Mouse (Mus musculus): Measurements from ENCODE around the gene Zfp362. TPM values are rescaled to one million over a fixed set of nuclear protein-coding genes. Genes with fewer than 3 reads are reported as not detected.

Gene Zfp362
- polyA plus RNA-seq, 1 experiment from 2014 or later, result 29.8 TPM

- H3K27ac ChIP-seq (ENCODE audit: low read depth, low read length), result peak overlapping the region; percentile 58
- no peaks in the 10 kb centered on the region for H3K9me3 ChIP-seq (ENCODE audit: control insufficient read depth, low read length)
- H3K4me1 ChIP-seq (ENCODE audit: control insufficient read depth, insufficient read depth, low read depth, low read length), result peaks cover 3% of the 10 kb centered on the region
- no peaks in the 10 kb centered on the region for H3K36me3 ChIP-seq (ENCODE audit: control insufficient read depth, insufficient read depth, low read length)
- no peak overlapping the region for H3K4me2 ChIP-seq (ENCODE audit: low read length)
- no peaks in the 10 kb centered on the region for H3K27me3 ChIP-seq (replicated peaks; ENCODE audit: control insufficient read depth, insufficient read depth, low read length)
- 39% methylated on average over 16 of the region's 16 CpGs for WGBS
- no peak overlapping the region for H3K9ac ChIP-seq (ENCODE audit: low read depth, low read length)
- no peak overlapping the region for H3K4me3 ChIP-seq (ENCODE audit: low read length)
- ATAC-seq, result peak; percentile 77
Measured at GRCm38 (mm10) chr4:128839811-128840738, 34.2 kb upstream of the Zfp362 start.

- 67% methylated on average over 5 of the region's 5 CpGs for WGBS
- Histone ChIP-seq H3K4me3 (ENCODE audit: low read length) (no peak overlapping the region), H3K4me1 (ENCODE audit: control insufficient read depth, insufficient read depth, low read depth, low read length) (peaks cover 2% of the 10 kb centered on the region), H3K4me2 (ENCODE audit: low read length) (no peak overlapping the region), H3K36me3 (ENCODE audit: control insufficient read depth, insufficient read depth, low read length) (no peaks in the 10 kb centered on the region), H3K9ac (ENCODE audit: low read depth, low read length) (no peak overlapping the region), H3K9me3 (ENCODE audit: control insufficient read depth, low read length) (no peaks in the 10 kb centered on the region), H3K27me3 (replicated peaks; ENCODE audit: control insufficient read depth, insufficient read depth, low read length) (no peaks in the 10 kb centered on the region), H3K27ac (ENCODE audit: low read depth, low read length) (no peak overlapping the region)
- ATAC-seq, result no peak
Measured at GRCm38 (mm10) chr4:128838202-128838601, 32.4 kb upstream of the Zfp362 start.

GRCm38 (mm10) chr4:128824131-128824530 lies 18.3 kb upstream of the Zfp362 start:
- WGBS, result 76% methylated on average over 3 of the region's 3 CpGs
- Histone ChIP-seq H3K4me3 (ENCODE audit: low read length) (no peak overlapping the region), H3K9ac (ENCODE audit: low read depth, low read length) (no peak overlapping the region), H3K36me3 (ENCODE audit: control insufficient read depth, insufficient read depth, low read length) (no peaks in the 10 kb centered on the region), H3K9me3 (ENCODE audit: control insufficient read depth, low read length) (no peaks in the 10 kb centered on the region), H3K27me3 (replicated peaks; ENCODE audit: control insufficient read depth, insufficient read depth, low read length) (no peaks in the 10 kb centered on the region), H3K4me2 (ENCODE audit: low read length) (no peak overlapping the region), H3K27ac (ENCODE audit: low read depth, low read length) (no peak overlapping the region), H3K4me1 (ENCODE audit: control insufficient read depth, insufficient read depth, low read depth, low read length) (no peaks in the 10 kb centered on the region)
- ATAC-seq, result no peak

GRCm38 (mm10) chr4:128820568-128820967 lies 14.7 kb upstream of the Zfp362 start:
- Histone ChIP-seq H3K9me3 (ENCODE audit: control insufficient read depth, low read length) (no peaks in the 10 kb centered on the region), H3K27ac (ENCODE audit: low read depth, low read length) (no peak overlapping the region), H3K27me3 (replicated peaks; ENCODE audit: control insufficient read depth, insufficient read depth, low read length) (no peaks in the 10 kb centered on the region), H3K9ac (ENCODE audit: low read depth, low read length) (no peak overlapping the region), H3K36me3 (ENCODE audit: control insufficient read depth, insufficient read depth, low read length) (no peaks in the 10 kb centered on the region), H3K4me1 (ENCODE audit: control insufficient read depth, insufficient read depth, low read depth, low read length) (no peaks in the 10 kb centered on the region), H3K4me3 (ENCODE audit: low read length) (no peak overlapping the region), H3K4me2 (ENCODE audit: low read length) (no peak overlapping the region)
- 64% methylated on average over 12 of the region's 12 CpGs for WGBS
- ATAC-seq, result no peak

GRCm38 (mm10) chr4:128817011-128817410 lies 11.2 kb upstream of the Zfp362 start:
- Histone ChIP-seq H3K4me1 (ENCODE audit: control insufficient read depth, insufficient read depth, low read depth, low read length) (peaks cover 3% of the 10 kb centered on the region), H3K27me3 (replicated peaks; ENCODE audit: control insufficient read depth, insufficient read depth, low read length) (no peaks in the 10 kb centered on the region), H3K9me3 (ENCODE audit: control insufficient read depth, low read length) (no peaks in the 10 kb centered on the region), H3K4me3 (ENCODE audit: low read length) (no peak overlapping the region), H3K9ac (ENCODE audit: low read depth, low read length) (no peak overlapping the region), H3K27ac (ENCODE audit: low read depth, low read length) (no peak overlapping the region; the same call in 1 of the 2 replicates), H3K36me3 (ENCODE audit: control insufficient read depth, insufficient read depth, low read length) (no peaks in the 10 kb centered on the region), H3K4me2 (ENCODE audit: low read length) (no peak overlapping the region)
- WGBS, result 68% methylated on average over 7 of the region's 7 CpGs
- ATAC-seq, result no peak

- 16% methylated on average over 16 of the region's 16 CpGs for WGBS
Measured at GRCm38 (mm10) chr4:128811382-128812056, 5.7 kb upstream of the Zfp362 start.

GRCm38 (mm10) chr4:128806827-128807179 lies 958 bp upstream of the Zfp362 start:
- peak; percentile 46 for ATAC-seq
- Histone ChIP-seq H3K4me1 (ENCODE audit: control insufficient read depth, insufficient read depth, low read depth, low read length) (peaks cover 29% of the 10 kb centered on the region), H3K9ac (ENCODE audit: low read depth, low read length) (peak overlapping the region; percentile 95), H3K36me3 (ENCODE audit: control insufficient read depth, insufficient read depth, low read length) (no peaks in the 10 kb centered on the region), H3K27ac (ENCODE audit: low read depth, low read length) (peak overlapping the region; percentile 94), H3K4me3 (ENCODE audit: low read length) (peak overlapping the region; percentile 87), H3K4me2 (ENCODE audit: low read length) (peak overlapping the region; percentile 97), H3K9me3 (ENCODE audit: control insufficient read depth, low read length) (no peaks in the 10 kb centered on the region), H3K27me3 (replicated peaks; ENCODE audit: control insufficient read depth, insufficient read depth, low read length) (no peaks in the 10 kb centered on the region)
- WGBS, result under 1% methylated on average over 15 of the region's 15 CpGs

More at GRCm38 (mm10) chr4:128811382-128812056, 5.7 kb upstream of the Zfp362 start:
- Histone ChIP-seq H3K4me3 (ENCODE audit: low read length) (peak overlapping the region; percentile 52), H3K27me3 (replicated peaks; ENCODE audit: control insufficient read depth, insufficient read depth, low read length) (no peaks in the 10 kb centered on the region), H3K27ac (ENCODE audit: low read depth, low read length) (peak overlapping the region; percentile 57; the same call in 1 of the 2 replicates), H3K9ac (ENCODE audit: low read depth, low read length) (peak overlapping the region; percentile 73), H3K4me2 (ENCODE audit: low read length) (peak overlapping the region; percentile 75), H3K36me3 (ENCODE audit: control insufficient read depth, insufficient read depth, low read length) (no peaks in the 10 kb centered on the region), H3K4me1 (ENCODE audit: control insufficient read depth, insufficient read depth, low read depth, low read length) (peaks cover 6% of the 10 kb centered on the region), H3K9me3 (ENCODE audit: control insufficient read depth, low read length) (no peaks in the 10 kb centered on the region)
- peak; percentile 96 for ATAC-seq

GRCm38 (mm10) chr4:128805150-128806042 lies 449 bp downstream of the Zfp362 start:
- Histone ChIP-seq H3K4me2 (ENCODE audit: low read length) (peak overlapping the region; percentile 97), H3K4me3 (ENCODE audit: low read length) (peak overlapping the region; percentile 87), H3K4me1 (ENCODE audit: control insufficient read depth, insufficient read depth, low read depth, low read length) (peaks cover 28% of the 10 kb centered on the region), H3K9me3 (ENCODE audit: control insufficient read depth, low read length) (no peaks in the 10 kb centered on the region), H3K9ac (ENCODE audit: low read depth, low read length) (peak overlapping the region; percentile 95), H3K27ac (ENCODE audit: low read depth, low read length) (peak overlapping the region; percentile 94), H3K36me3 (ENCODE audit: control insufficient read depth, insufficient read depth, low read length) (no peaks in the 10 kb centered on the region), H3K27me3 (replicated peaks; ENCODE audit: control insufficient read depth, insufficient read depth, low read length) (no peaks in the 10 kb centered on the region)
- ATAC-seq, result peak; percentile 12; the same call in 1 of the 2 replicates
- under 1% methylated on average over 58 of the region's 74 CpGs for WGBS
